Mouse (Mus musculus): Measurements from ENCODE around the gene Vkorc1l1. TPM values are rescaled to one million over a fixed set of nuclear protein-coding genes. Genes with fewer than 3 reads are reported as not detected.

Gene Vkorc1l1
- polyA plus RNA-seq, 1 experiment = 8.1 TPM

GRCm38 (mm10) chr5:130010961-130011360 lies 69.2 kb downstream of the Vkorc1l1 start:
- no peak for TF ChIP-seq POLR2A (IDR thresholded peaks at IDR 0.05; ENCODE audit: low read depth, low read length)
- 0 out of 2 replicates have a peak, but pooled peaks have one; percentile 33 for TF ChIP-seq CTCF (IDR thresholded peaks at IDR 0.05; ENCODE audit: extremely low read depth, insufficient read depth, insufficient read length, insufficient replicate concordance)
- Histone ChIP-seq H3K4me1 (ENCODE audit: control insufficient read depth, insufficient read depth, insufficient read length) (no peaks in the 10 kb centered on the region), H3K27ac (ENCODE audit: insufficient read depth, low read length) (no peak overlapping the region), H3K27me3 (ENCODE audit: control insufficient read depth, insufficient read depth, low read length) (no peaks in the 10 kb centered on the region), H3K4me3 (ENCODE audit: extremely low read depth, insufficient read depth, insufficient read length) (no peak overlapping the region), H3K36me3 (ENCODE audit: control insufficient read depth, insufficient read depth, low read length) (peaks cover 5% of the 10 kb centered on the region)
- WGBS = 97% methylated on average over 5 of the region's 5 CpGs
- DNase-seq (ENCODE audit: low read depth in 1 of 2, low spot score in 2 of 2) = no peak

- 100% methylated on average over 3 of the region's 3 CpGs for WGBS
- DNase-seq (ENCODE audit: low read depth in 1 of 2, low spot score in 2 of 2) = no peak
- H3K36me3 ChIP-seq (ENCODE audit: control insufficient read depth, insufficient read depth, low read length) = peaks cover 7% of the 10 kb centered on the region
- no peak overlapping the region for H3K4me3 ChIP-seq (ENCODE audit: extremely low read depth, insufficient read depth, insufficient read length)
- no peaks in the 10 kb centered on the region for H3K27me3 ChIP-seq (ENCODE audit: control insufficient read depth, insufficient read depth, low read length)
- no peaks in the 10 kb centered on the region for H3K4me1 ChIP-seq (ENCODE audit: control insufficient read depth, insufficient read depth, insufficient read length)
- no peak for TF ChIP-seq CTCF (IDR thresholded peaks at IDR 0.05; ENCODE audit: extremely low read depth, insufficient read depth, insufficient read length, insufficient replicate concordance)
- TF ChIP-seq POLR2A (IDR thresholded peaks at IDR 0.05; ENCODE audit: low read depth, low read length) = no peak
- no peak overlapping the region for H3K27ac ChIP-seq (ENCODE audit: insufficient read depth, low read length)
Observed at GRCm38 (mm10) chr5:130015104-130015503, 73.3 kb downstream of the Vkorc1l1 start.

DNA sequence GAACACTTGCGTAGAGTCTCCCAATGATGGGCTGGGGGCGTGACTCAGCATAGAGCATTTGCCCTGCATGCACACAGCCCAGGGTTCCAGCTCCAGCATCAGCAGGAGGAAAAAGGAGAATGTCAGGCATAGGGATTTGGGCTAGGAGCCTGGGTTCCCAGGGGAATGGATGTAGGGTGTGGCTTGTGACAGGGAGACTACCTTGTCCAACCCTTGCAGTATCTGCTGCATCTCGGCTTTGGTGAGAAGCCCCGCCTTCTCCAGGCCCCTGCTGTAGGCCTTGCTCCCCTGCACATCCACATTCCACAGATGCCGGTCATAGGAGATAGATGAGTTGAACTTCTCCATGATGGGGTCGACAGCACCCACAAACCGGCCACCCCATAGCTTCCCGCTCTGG lies 77.7 kb downstream of the Vkorc1l1 start:
- Histone ChIP-seq H3K4me1 (ENCODE audit: control insufficient read depth, insufficient read depth, insufficient read length) (no peaks in the 10 kb centered on the region), H3K4me3 (ENCODE audit: extremely low read depth, insufficient read depth, insufficient read length) (no peak overlapping the region), H3K27ac (ENCODE audit: insufficient read depth, low read length) (no peak overlapping the region), H3K27me3 (ENCODE audit: control insufficient read depth, insufficient read depth, low read length) (no peaks in the 10 kb centered on the region), H3K36me3 (ENCODE audit: control insufficient read depth, insufficient read depth, low read length) (0 out of 2 replicates have a peak, but pooled peaks cover 2% of the 10 kb centered on the region)
- 92% methylated on average over 8 of the region's 8 CpGs for WGBS
- DNase-seq (ENCODE audit: low read depth in 1 of 2, low spot score in 2 of 2) = no peak
- TF ChIP-seq POLR2A (IDR thresholded peaks at IDR 0.05; ENCODE audit: low read depth, low read length) (no peak), CTCF (IDR thresholded peaks at IDR 0.05; ENCODE audit: extremely low read depth, insufficient read depth, insufficient read length, insufficient replicate concordance) (no peak)

DNA sequence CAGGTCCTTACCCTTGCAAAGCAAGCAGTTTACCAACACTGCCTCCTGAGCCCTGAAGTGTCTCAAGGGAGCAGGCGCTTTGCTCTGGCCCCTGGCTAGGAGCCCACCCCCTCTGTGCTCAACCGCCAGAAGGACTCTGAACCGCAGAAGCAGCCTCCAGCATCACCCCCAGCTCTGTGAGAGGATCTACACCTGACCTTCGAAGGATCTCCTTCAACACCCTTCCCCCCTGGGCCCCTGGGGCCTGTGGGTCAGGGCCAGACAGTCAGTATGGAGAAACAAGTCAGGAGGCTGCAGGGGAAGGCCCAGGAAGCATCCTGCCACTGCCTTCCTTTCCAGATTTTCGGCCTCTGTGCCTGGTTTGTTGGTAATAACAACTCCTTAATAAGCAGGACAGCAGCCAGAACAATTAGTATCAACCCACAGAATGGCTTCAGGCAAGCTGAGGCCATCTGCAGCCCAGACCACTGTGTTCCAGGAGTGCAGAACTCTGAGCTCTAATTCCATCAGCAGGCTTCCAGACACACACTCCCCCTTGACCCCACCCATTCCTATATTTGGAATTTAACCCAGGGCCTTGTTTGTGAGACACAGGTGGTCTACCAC lies 79.7 kb downstream of the Vkorc1l1 start:
- H3K27me3 ChIP-seq (ENCODE audit: control insufficient read depth, insufficient read depth, low read length) = no peaks in the 10 kb centered on the region
- H3K27ac ChIP-seq (ENCODE audit: insufficient read depth, low read length) = no peak overlapping the region
- 0 out of 2 replicates have a peak, but pooled peaks cover 2% of the 10 kb centered on the region for H3K36me3 ChIP-seq (ENCODE audit: control insufficient read depth, insufficient read depth, low read length)
- no peaks in the 10 kb centered on the region for H3K4me1 ChIP-seq (ENCODE audit: control insufficient read depth, insufficient read depth, insufficient read length)
- no peak for DNase-seq (ENCODE audit: low read depth in 1 of 2, low spot score in 2 of 2)
- no peak overlapping the region for H3K4me3 ChIP-seq (ENCODE audit: extremely low read depth, insufficient read depth, insufficient read length)
- TF ChIP-seq CTCF (IDR thresholded peaks at IDR 0.05; ENCODE audit: extremely low read depth, insufficient read depth, insufficient read length, insufficient replicate concordance) = no peak
- no peak for TF ChIP-seq POLR2A (IDR thresholded peaks at IDR 0.05; ENCODE audit: low read depth, low read length)
- 77% methylated on average over 5 of the region's 5 CpGs for WGBS

DNA sequence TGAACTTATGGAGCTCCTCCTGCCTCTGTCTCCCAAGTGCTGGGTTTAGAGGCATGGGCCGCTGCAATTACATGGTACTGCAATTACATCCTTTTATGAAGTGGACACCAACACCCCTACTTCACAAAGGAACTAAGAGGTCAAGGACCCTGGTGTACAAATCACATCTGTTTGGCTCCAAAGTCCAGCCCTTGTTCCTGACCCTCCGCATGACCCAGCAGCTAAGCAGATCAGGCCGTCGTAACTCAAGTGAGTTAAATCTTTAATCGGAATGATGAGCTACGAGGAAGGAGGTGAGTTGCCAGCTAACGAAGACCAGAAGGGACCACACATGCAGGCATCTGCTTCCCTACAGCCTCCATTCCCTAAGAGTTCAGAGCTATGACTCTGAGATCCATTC lies 80.6 kb downstream of the Vkorc1l1 start:
- TF ChIP-seq CTCF (IDR thresholded peaks at IDR 0.05; ENCODE audit: extremely low read depth, insufficient read depth, insufficient read length, insufficient replicate concordance) = no peak
- 93% methylated on average over 7 of the region's 7 CpGs for WGBS
- DNase-seq (ENCODE audit: low read depth in 1 of 2, low spot score in 2 of 2) = no peak
- Histone ChIP-seq H3K27ac (ENCODE audit: insufficient read depth, low read length) (no peak overlapping the region), H3K4me3 (ENCODE audit: extremely low read depth, insufficient read depth, insufficient read length) (no peak overlapping the region), H3K4me1 (ENCODE audit: control insufficient read depth, insufficient read depth, insufficient read length) (no peaks in the 10 kb centered on the region), H3K36me3 (ENCODE audit: control insufficient read depth, insufficient read depth, low read length) (0 out of 2 replicates have a peak, but pooled peaks cover 2% of the 10 kb centered on the region), H3K27me3 (ENCODE audit: control insufficient read depth, insufficient read depth, low read length) (no peaks in the 10 kb centered on the region)

GRCm38 (mm10) chr5:130023067-130023766 lies 81.4 kb downstream of the Vkorc1l1 start:
- Histone ChIP-seq H3K36me3 (ENCODE audit: control insufficient read depth, insufficient read depth, low read length) (0 out of 2 replicates have a peak, but pooled peaks cover under 1% of the 10 kb centered on the region), H3K4me1 (ENCODE audit: control insufficient read depth, insufficient read depth, insufficient read length) (no peaks in the 10 kb centered on the region), H3K27me3 (ENCODE audit: control insufficient read depth, insufficient read depth, low read length) (no peaks in the 10 kb centered on the region), H3K4me3 (ENCODE audit: extremely low read depth, insufficient read depth, insufficient read length) (no peak overlapping the region; the same call in 1 of the 2 replicates), H3K27ac (ENCODE audit: insufficient read depth, low read length) (no peak overlapping the region)
- TF ChIP-seq POLR2A (IDR thresholded peaks at IDR 0.05; ENCODE audit: low read depth, low read length) (no peak), CTCF (IDR thresholded peaks at IDR 0.05; ENCODE audit: extremely low read depth, insufficient read depth, insufficient read length, insufficient replicate concordance) (no peak)
- no peak for DNase-seq (ENCODE audit: low read depth in 1 of 2, low spot score in 2 of 2)
- 40% methylated on average over 12 of the region's 12 CpGs for WGBS
